Mouse (Mus musculus) R1 (cell line): ENCODE measurements around the gene Olfr1474.
"Not testable (repeated sequence)": the region's sequence is repeated elsewhere in the genome, so short reads cannot be mapped to it uniquely, and the experiment has no call there.

Experiments used
- DNase-seq: peaks from one replicate; pipeline ENCODE4 v3.0.0-alpha.2; 2018; ENCODE audit warnings: low read depth, low spot score

Gene Olfr1474

DNA sequence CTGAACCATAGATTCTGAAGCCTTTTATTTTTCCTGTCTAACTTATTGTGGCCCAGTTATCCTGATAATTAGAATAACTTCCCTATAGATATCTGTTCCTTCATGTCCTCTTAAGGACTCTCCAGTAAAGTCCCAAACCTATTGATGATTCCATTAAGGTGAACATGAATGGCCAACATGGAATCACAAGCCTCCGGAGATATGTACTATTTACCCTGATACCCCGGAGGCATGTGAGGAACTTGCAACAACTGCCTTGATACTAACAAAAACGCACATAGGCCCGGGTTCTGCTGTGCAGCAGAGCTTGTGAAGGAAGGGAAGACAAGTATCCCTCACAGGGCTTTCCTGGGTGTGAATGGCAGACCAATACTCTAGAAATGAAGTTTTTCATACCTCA, at the start of gene Olfr1474:
Gene Olfr1474, plus strand, starts transcription at position 301 of the 400 bp plus-strand sequence.
- not testable (repeated sequence) for DNase-seq

DNA sequence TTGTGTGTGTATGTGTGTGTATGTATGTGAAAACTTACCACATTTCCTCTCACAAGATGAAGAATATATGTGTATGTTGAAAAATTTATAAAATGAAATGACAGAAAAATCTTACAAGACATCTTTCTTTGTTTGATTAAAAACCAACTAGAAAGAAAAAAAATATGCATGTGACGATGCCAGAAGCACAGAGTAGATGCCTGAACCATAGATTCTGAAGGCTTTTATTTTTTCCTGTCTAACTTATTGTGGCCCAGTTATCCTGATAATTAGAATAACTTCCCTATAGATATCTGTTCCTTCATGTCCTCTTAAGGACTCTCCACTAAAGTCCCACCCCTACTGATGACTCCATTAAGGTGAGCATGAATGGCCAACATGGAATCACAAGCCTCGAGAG, 26.3 kb upstream of the Olfr1474 start, which contains the start of gene Olfr1471:
Gene Olfr1471, plus strand, starts transcription at position 301 of the 400 bp plus-strand sequence.
- not testable (repeated sequence) for DNase-seq

DNA sequence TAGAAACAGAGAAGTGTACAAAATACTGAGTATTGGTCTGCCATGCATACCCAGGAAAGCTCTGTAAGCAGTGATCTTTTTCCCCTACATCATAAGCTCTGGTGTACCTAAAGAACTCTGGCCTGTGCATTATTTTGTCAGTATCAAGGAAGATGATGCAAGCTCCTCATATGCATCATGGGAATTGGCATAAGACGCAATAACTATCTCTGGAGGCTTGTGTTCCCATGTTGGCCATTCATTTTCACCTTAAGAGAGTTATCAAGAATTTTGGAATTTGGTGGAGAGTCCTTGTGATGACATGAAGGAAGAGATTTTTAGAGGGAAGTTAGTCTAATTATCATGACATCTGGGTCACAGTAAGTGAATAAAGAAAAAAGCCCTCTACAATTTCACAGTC, 13.4 kb upstream of the Olfr1474 start, which contains the start of gene Olfr1472:
Gene Olfr1472, minus strand, starts transcription at position 101 of the 400 bp plus-strand sequence.
- no peak for DNase-seq

DNA sequence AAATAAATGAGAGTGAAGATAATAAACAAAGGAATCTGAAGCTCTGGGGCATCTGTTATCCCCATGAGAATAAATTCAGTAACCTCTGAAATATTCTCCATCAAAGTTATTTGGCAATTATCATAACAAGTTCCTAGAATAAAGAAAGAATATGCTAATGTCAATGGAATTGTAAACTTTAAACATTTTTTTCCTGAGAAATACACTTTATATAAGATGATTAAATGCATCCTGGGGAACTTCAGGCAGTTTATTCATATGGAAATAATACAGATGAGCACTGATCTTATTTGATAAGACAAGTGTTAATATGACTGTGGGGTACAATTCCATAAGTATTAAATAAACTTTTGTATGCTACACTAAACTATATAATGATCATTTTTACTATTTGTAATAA, 10.7 kb downstream of the Olfr1474 start, which contains the start of gene Olfr1475:
Gene Olfr1475, minus strand, starts transcription at position 101 of the 400 bp plus-strand sequence.
- no peak for DNase-seq

DNA sequence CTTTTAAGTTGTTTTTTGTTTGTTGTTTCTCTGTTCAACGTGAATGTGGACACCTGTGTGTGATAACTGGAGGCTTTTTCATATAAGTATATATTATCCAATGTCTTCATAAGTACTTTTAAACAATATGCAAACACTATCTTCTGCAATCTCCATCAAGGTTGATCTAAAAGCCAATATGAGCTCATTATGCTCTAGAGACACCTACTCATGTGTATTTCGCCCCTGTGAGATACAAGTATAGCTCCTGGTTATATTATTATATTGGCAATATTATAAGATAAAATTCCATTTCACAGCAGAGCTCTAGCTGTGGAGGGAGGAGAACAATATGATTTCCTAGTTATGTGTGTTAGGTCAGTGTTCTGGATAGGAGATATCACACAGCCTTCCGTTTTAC, 30.9 kb downstream of the Olfr1474 start, which contains the start of gene Olfr1477:
Gene Olfr1477, plus strand, starts transcription at position 301 of the 400 bp plus-strand sequence.
- DNase-seq: no peak
